Mouse (Mus musculus) hindbrain, embryonic 10.5 days (tissue): ENCODE data around the gene Trim9. TPM values are rescaled to one million over a fixed set of nuclear protein-coding genes. Genes with fewer than 3 reads are reported as not detected.

ENCODE experiments used
- DNase-seq: peaks from one replicate; pipeline ENCODE4 v3.0.0-alpha.2; 2017; ENCODE audit warnings: low spot score
- H3K27ac ChIP-seq: fragments of 300-500 bp; sonication (generic); 2 replicates; pipeline ENCODE4 v1.5.1; 2016; ENCODE audit warnings: mild to moderate bottlenecking, moderate library complexity
- H3K27me3 ChIP-seq: fragments of 300-500 bp; sonication (generic); 2 replicates; pipeline ENCODE4 v1.6.1; 2016; ENCODE audit warnings: mild to moderate bottlenecking; ENCODE audit not compliant: poor library complexity, insufficient read depth, severe bottlenecking
- H3K36me3 ChIP-seq: fragments of 300-500 bp; sonication (generic); 2 replicates; pipeline ENCODE4 v1.6.1; 2016; ENCODE audit warnings: mild to moderate bottlenecking, moderate library complexity
- H3K4me1 ChIP-seq: fragments of 300-500 bp; sonication (generic); replicated peaks from 2 replicates; pipeline ENCODE4 v1.6.1; 2016; ENCODE audit warnings: mild to moderate bottlenecking
- H3K4me3 ChIP-seq: fragments of 300-500 bp; sonication (generic); 2 replicates; pipeline ENCODE4 v1.5.1; 2016; ENCODE audit warnings: mild to moderate bottlenecking, moderate library complexity
- H3K9me3 ChIP-seq: fragments of 300-500 bp; sonication (generic); 2 replicates; pipeline ENCODE4 v1.6.1; 2016; ENCODE audit warnings: mild to moderate bottlenecking, moderate library complexity
- WGBS: fragments of 180-500 bp; shearing (Covaris S2); methylation state at CpG from one replicate; pipeline ENCODE4 v1.1.7; 2016; 5-methylcytosine and 5-hydroxymethylcytosine counted together
- polyA plus RNA-seq: library from polyadenylated mRNA; unstranded; fragments of >200 nt; fragmentation: Nextera tagmentation; extraction: Ambion mirVana; gene quantifications from 2 replicates; pipeline ENCODE4 v1.2.1, GENCODE M21; 2016

Gene Trim9
- polyA plus RNA-seq, 1 experiment from 2014 or later, result 21.6 TPM

- Histone ChIP-seq H3K4me3 (no peak overlapping the region), H3K4me1 (peaks cover 23% of the 10 kb centered on the region), H3K9me3 (no peaks in the 10 kb centered on the region), H3K36me3 (peaks cover 12% of the 10 kb centered on the region; the same call in 1 of the 2 replicates), H3K27me3 (peaks cover 10% of the 10 kb centered on the region; the same call in 1 of the 2 replicates), H3K27ac (no peak overlapping the region)
- 84% methylated on average over 6 of the region's 6 CpGs for WGBS
- no peak for DNase-seq
Measured at GRCm38 (mm10) chr12:70269724-70270123, 77.7 kb downstream of the Trim9 start.

- peaks cover 33% of the 10 kb centered on the region for H3K4me1 ChIP-seq
- peaks cover 15% of the 10 kb centered on the region for H3K36me3 ChIP-seq
- WGBS, result 90% methylated on average over 9 of the region's 9 CpGs
- peaks cover 14% of the 10 kb centered on the region for H3K27me3 ChIP-seq
- no peak overlapping the region for H3K27ac ChIP-seq
- no peak for DNase-seq
- H3K4me3 ChIP-seq, result no peak overlapping the region
- no peaks in the 10 kb centered on the region for H3K9me3 ChIP-seq
Measured at GRCm38 (mm10) chr12:70267314-70267713, 80.1 kb downstream of the Trim9 start.

GRCm38 (mm10) chr12:70266494-70266931, 80.9 kb downstream of the Trim9 start:
- peak; percentile 59 for DNase-seq
- Histone ChIP-seq H3K4me1 (peaks cover 33% of the 10 kb centered on the region), H3K4me3 (no peak overlapping the region), H3K36me3 (peaks cover 15% of the 10 kb centered on the region), H3K27ac (peak overlapping the region; percentile 12; the same call in 1 of the 2 replicates), H3K27me3 (peaks cover 20% of the 10 kb centered on the region), H3K9me3 (no peaks in the 10 kb centered on the region)
- WGBS, result 36% methylated on average over 8 of the region's 8 CpGs

- DNase-seq, result peak; percentile 37
- 20% methylated on average over 7 of the region's 7 CpGs for WGBS
- H3K27me3 ChIP-seq, result peaks cover 28% of the 10 kb centered on the region
Measured at GRCm38 (mm10) chr12:70263721-70264120, 83.7 kb downstream of the Trim9 start.

GRCm38 (mm10) chr12:70262271-70262953, 85.0 kb downstream of the Trim9 start:
- no peak overlapping the region for H3K4me3 ChIP-seq
- peaks cover 22% of the 10 kb centered on the region for H3K27me3 ChIP-seq
- H3K9me3 ChIP-seq, result no peaks in the 10 kb centered on the region
- H3K4me1 ChIP-seq, result peaks cover 24% of the 10 kb centered on the region
- H3K27ac ChIP-seq, result no peak overlapping the region
- H3K36me3 ChIP-seq, result peaks cover 6% of the 10 kb centered on the region
- 94% methylated on average over 17 of the region's 17 CpGs for WGBS
- no peak for DNase-seq

More at GRCm38 (mm10) chr12:70263721-70264120, 83.7 kb downstream of the Trim9 start:
- H3K9me3 ChIP-seq, result no peaks in the 10 kb centered on the region
- H3K4me3 ChIP-seq, result no peak overlapping the region
- H3K4me1 ChIP-seq, result peaks cover 33% of the 10 kb centered on the region
- no peak overlapping the region for H3K27ac ChIP-seq
- peaks cover 15% of the 10 kb centered on the region for H3K36me3 ChIP-seq

GRCm38 (mm10) chr12:70251210-70251884, 96.1 kb downstream of the Trim9 start:
- H3K27me3 ChIP-seq, result no peaks in the 10 kb centered on the region
- peak overlapping the region; percentile 41; the same call in 1 of the 2 replicates for H3K27ac ChIP-seq
- H3K4me3 ChIP-seq, result no peak overlapping the region
- H3K9me3 ChIP-seq, result no peaks in the 10 kb centered on the region
- H3K4me1 ChIP-seq, result peaks cover 49% of the 10 kb centered on the region
- no peak for DNase-seq
- WGBS, result 76% methylated on average over 15 of the region's 15 CpGs
- H3K36me3 ChIP-seq, result peaks cover 7% of the 10 kb centered on the region; the same call in 1 of the 2 replicates

GRCm38 (mm10) chr12:70249616-70250157, 97.7 kb downstream of the Trim9 start:
- 87% methylated on average over 10 of the region's 10 CpGs for WGBS

GRCm38 (mm10) chr12:70247683-70248474, 99.5 kb downstream of the Trim9 start:
- Histone ChIP-seq H3K9me3 (no peaks in the 10 kb centered on the region), H3K27ac (peak overlapping the region; percentile 83), H3K36me3 (peaks cover 11% of the 10 kb centered on the region; the same call in 1 of the 2 replicates), H3K27me3 (no peaks in the 10 kb centered on the region), H3K4me3 (no peak overlapping the region), H3K4me1 (peaks cover 52% of the 10 kb centered on the region)
- DNase-seq, result no peak
- WGBS, result 49% methylated on average over 15 of the region's 15 CpGs

More at GRCm38 (mm10) chr12:70249616-70250157, 97.7 kb downstream of the Trim9 start:
- no peak overlapping the region for H3K4me3 ChIP-seq
- H3K27me3 ChIP-seq, result no peaks in the 10 kb centered on the region
- no peak for DNase-seq
- peaks cover 52% of the 10 kb centered on the region for H3K4me1 ChIP-seq
- peak overlapping the region; percentile 36 for H3K27ac ChIP-seq
- no peaks in the 10 kb centered on the region for H3K9me3 ChIP-seq
- H3K36me3 ChIP-seq, result peaks cover 11% of the 10 kb centered on the region; the same call in 1 of the 2 replicates

- DNase-seq, result no peak
- Histone ChIP-seq H3K9me3 (no peaks in the 10 kb centered on the region), H3K36me3 (peaks cover 6% of the 10 kb centered on the region; the same call in 1 of the 2 replicates), H3K4me3 (no peak overlapping the region), H3K27me3 (no peaks in the 10 kb centered on the region), H3K27ac (no peak overlapping the region), H3K4me1 (peaks cover 11% of the 10 kb centered on the region)
- 86% methylated on average over 7 of the region's 7 CpGs for WGBS
Measured at GRCm38 (mm10) chr12:70242550-70242949, 104.9 kb downstream of the Trim9 start.

GRCm38 (mm10) chr12:70239741-70240140, 107.7 kb downstream of the Trim9 start:
- Histone ChIP-seq H3K4me1 (peaks cover 4% of the 10 kb centered on the region), H3K9me3 (no peaks in the 10 kb centered on the region), H3K27ac (no peak overlapping the region), H3K4me3 (no peak overlapping the region), H3K27me3 (no peaks in the 10 kb centered on the region), H3K36me3 (no peaks in the 10 kb centered on the region)
- DNase-seq, result no peak
- 80% methylated on average over 5 of the region's 5 CpGs for WGBS

GRCm38 (mm10) chr12:70238604-70239003, 108.8 kb downstream of the Trim9 start:
- H3K36me3 ChIP-seq, result no peaks in the 10 kb centered on the region
- H3K27ac ChIP-seq, result no peak overlapping the region
- 82% methylated on average over 8 of the region's 8 CpGs for WGBS
- no peak for DNase-seq
- peaks cover 5% of the 10 kb centered on the region for H3K4me1 ChIP-seq
- H3K9me3 ChIP-seq, result no peaks in the 10 kb centered on the region
- H3K4me3 ChIP-seq, result no peak overlapping the region
- no peaks in the 10 kb centered on the region for H3K27me3 ChIP-seq

- peak overlapping the region; percentile 83 for H3K27ac ChIP-seq
Measured at GRCm38 (mm10) chr12:70234938-70235484, 112.4 kb downstream of the Trim9 start.

More at GRCm38 (mm10) chr12:70234938-70235484, 112.4 kb downstream of the Trim9 start:
- H3K36me3 ChIP-seq, result no peaks in the 10 kb centered on the region
- peak overlapping the region; percentile 47 for H3K4me3 ChIP-seq
- no peaks in the 10 kb centered on the region for H3K9me3 ChIP-seq
- 18% methylated on average over 13 of the region's 13 CpGs for WGBS
- peak; percentile 81 for DNase-seq
- peaks cover 19% of the 10 kb centered on the region for H3K4me1 ChIP-seq
- peaks cover 4% of the 10 kb centered on the region; the same call in 1 of the 2 replicates for H3K27me3 ChIP-seq
